Mouse (Mus musculus) liver, embryonic 14.5 days (tissue): Measurements from ENCODE around the gene Eml4. TPM values are rescaled to one million over a fixed set of nuclear protein-coding genes. Genes with fewer than 3 reads are reported as not detected.

Experiments
- ATAC-seq: fragments of 200-750 bp; cut with Nextera tagmentation; 2 replicates; pipeline ENCODE4 v1.8.0; 2017; ENCODE audit warnings: moderate number of reproducible peaks, mild to moderate bottlenecking, moderate library complexity; ENCODE audit not compliant: insufficient read depth
- DNase-seq, 3 experiments: peaks; one replicate each; pipeline ENCODE4 v3.0.0-alpha.2; 2012 to 2013; ENCODE audit warnings: low read depth in 3 of 3, low spot score in 3 of 3
- H3K27ac ChIP-seq: fragments of 300-500 bp; sonication (generic); 2 replicates; pipeline ENCODE4 v1.5.1; 2014; ENCODE audit warnings: moderate library complexity, mild to moderate bottlenecking, control low read depth, inconsistent platforms
- H3K27me3 ChIP-seq: fragments of 300-500 bp; sonication (generic); 2 replicates; pipeline ENCODE4 v1.6.1; 2014; ENCODE audit warnings: mild to moderate bottlenecking, low read length, moderate library complexity; ENCODE audit not compliant: control insufficient read depth, insufficient read depth
- H3K36me3 ChIP-seq: fragments of 300-500 bp; sonication (generic); replicated peaks from 2 replicates; pipeline ENCODE4 v1.6.1; 2014; ENCODE audit warnings: low read depth; ENCODE audit not compliant: control insufficient read depth, insufficient read depth
- H3K4me1 ChIP-seq, 2 experiments: fragments of 200-500 bp in 1 of 2; fragments of 300-500 bp in 1 of 2; sonication (generic) in 1 of 2; replicated peaks; 2 replicates each; pipeline ENCODE4 v1.6.1; 2012 to 2014; ENCODE audit warnings: antibody characterized with exemption in 1 of 2, inconsistent platforms in 1 of 2, low read length in 1 of 2; ENCODE audit not compliant: control insufficient read depth in 2 of 2, insufficient read depth in 2 of 2
- H3K4me2 ChIP-seq: fragments of 300-500 bp; sonication (generic); 2 replicates; pipeline ENCODE4 v1.6.1; 2014; ENCODE audit warnings: low read depth, mild to moderate bottlenecking, control low read depth, moderate library complexity
- H3K4me3 ChIP-seq, 2 experiments: fragments of 200-500 bp in 1 of 2; fragments of 300-500 bp in 1 of 2; sonication (generic) in 1 of 2; 2 replicates each; pipeline ENCODE4 v1.5.1; 2012 to 2014; ENCODE audit warnings: low read depth in 2 of 2, low read length in 2 of 2, mild to moderate bottlenecking in 2 of 2, control low read depth in 1 of 2, inconsistent platforms in 1 of 2, moderate library complexity in 1 of 2; ENCODE audit not compliant: insufficient read depth in 1 of 2
- H3K9ac ChIP-seq: fragments of 300-500 bp; sonication (generic); replicated peaks from 2 replicates; pipeline ENCODE4 v1.6.1; 2014; ENCODE audit warnings: mild to moderate bottlenecking, control low read depth, moderate library complexity
- H3K9me3 ChIP-seq: fragments of 300-500 bp; sonication (generic); 2 replicates; pipeline ENCODE4 v1.6.1; 2016; ENCODE audit warnings: low read length, mixed read lengths; ENCODE audit not compliant: control insufficient read depth
- CTCF ChIP-seq: IDR thresholded peaks from 2 replicates; pipeline ENCODE4 v1.5.1; 2016; ENCODE audit warnings: antibody characterized with exemption, low read depth, control low read depth
- EP300 ChIP-seq: IDR thresholded peaks from 2 replicates; pipeline ENCODE4 v1.6.1; 2016; ENCODE audit warnings: antibody characterized with exemption, low read depth
- WGBS: fragments of 180-500 bp; shearing (Covaris S2); extraction: QIAGEN DNeasy Blood & Tissue Kit; methylation state at CpG from one replicate; pipeline ENCODE4 v1.1.7; 2014; ENCODE audit not compliant: insufficient replicate concordance; 5-methylcytosine and 5-hydroxymethylcytosine counted together
- polyA plus RNA-seq, 2 experiments: library from polyadenylated mRNA; depleted of rRNA in 1 of 2; stranded (reverse) in 1 of 2; unstranded in 1 of 2; fragments of >200 nt; fragmentation: Nextera tagmentation in 1 of 2; extraction: Ambion mirVana in 1 of 2; gene quantifications; 2 replicates each; pipeline versions ENCODE4 v1.2.1 to v1.2.3; 2012 to 2014

Eml4 gene
- polyA plus RNA-seq, 2 experiments, result 4.8 to 5.0 TPM

DNA sequence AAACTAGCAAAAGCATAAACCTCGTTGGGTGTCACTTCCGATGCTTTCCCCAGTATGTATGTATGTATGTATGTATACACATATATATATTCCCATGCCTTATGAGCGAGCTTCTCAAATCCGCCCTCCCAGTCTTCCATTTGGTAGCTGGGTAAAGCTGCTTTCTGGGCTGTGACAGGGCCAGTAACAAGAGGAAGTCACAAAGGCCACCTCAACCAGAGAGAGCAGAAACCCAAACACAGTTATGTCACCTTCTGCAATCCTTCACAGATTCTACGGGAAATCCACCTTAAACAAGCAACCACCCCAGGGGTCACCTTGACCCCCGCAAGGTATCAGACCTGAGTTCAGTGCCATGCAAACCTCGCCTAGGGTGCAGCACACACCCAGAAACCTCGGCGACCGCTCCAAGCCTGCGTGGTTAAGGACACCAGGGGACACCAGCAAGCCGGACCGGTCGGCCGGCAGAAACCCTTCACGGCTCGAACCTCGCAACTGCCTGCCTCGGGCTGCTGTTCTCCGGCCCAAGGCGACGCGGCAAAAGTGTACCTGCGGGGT lies 163.0 kb downstream of the Eml4 start:
- under 1% methylated on average over 24 of the region's 24 CpGs for WGBS
- ATAC-seq (peak; percentile 65), DNase-seq (no peak)
- no peak for TF ChIP-seq EP300
- TF ChIP-seq CTCF, result peak; percentile 39
- Histone ChIP-seq H3K9me3 (no peaks in the 10 kb centered on the region), H3K36me3 (no peaks in the 10 kb centered on the region), H3K9ac (peak overlapping the region; percentile 89), H3K4me1 (peaks cover 15 to 17% of the 10 kb centered on the region in 2 experiments), H3K27ac (peak overlapping the region; percentile 68), H3K27me3 (no peaks in the 10 kb centered on the region), H3K4me2 (peak overlapping the region; percentile 97), H3K4me3 (peak overlapping the region; percentile 89 to 92)

DNA sequence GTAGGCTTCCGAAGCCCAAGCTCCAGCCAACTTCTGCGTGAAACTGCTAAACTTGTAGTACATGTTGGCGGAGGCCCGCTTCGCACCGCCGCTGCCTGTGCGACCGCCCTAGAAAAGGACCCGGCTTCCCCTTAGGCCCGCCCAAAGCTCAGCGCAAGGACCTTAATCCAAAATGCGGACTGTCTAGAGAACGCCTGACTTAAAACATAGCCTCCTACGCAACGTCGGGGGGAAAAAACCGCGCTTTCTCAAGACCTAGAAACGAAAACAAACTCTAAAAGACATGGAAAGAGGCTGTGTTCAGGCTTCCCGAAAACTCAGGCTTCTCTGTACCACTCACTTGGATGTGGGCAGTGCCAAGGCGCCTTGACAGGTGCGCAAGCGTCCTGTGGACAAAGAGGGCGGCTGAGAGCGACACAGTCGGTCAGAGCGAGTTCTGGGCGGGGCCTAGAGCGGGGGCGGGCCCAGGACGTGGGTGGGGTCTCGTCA lies 163.5 kb downstream of the Eml4 start:
- Histone ChIP-seq H3K4me1 (peaks cover 15 to 17% of the 10 kb centered on the region in 2 experiments), H3K36me3 (no peaks in the 10 kb centered on the region), H3K9me3 (no peaks in the 10 kb centered on the region), H3K4me3 (peak overlapping the region; percentile 89 to 92), H3K27ac (peak overlapping the region; percentile 68), H3K4me2 (peak overlapping the region; percentile 97), H3K27me3 (no peaks in the 10 kb centered on the region), H3K9ac (peak overlapping the region; percentile 89)
- under 1% methylated on average over 33 of the region's 33 CpGs for WGBS
- peak; percentile 78 to 87 (median 79) for DNase-seq
- TF ChIP-seq CTCF (peak; percentile 34; the same call in 1 of the 2 replicates), EP300 (peak; percentile 65; the same call in 1 of the 2 replicates)
- peak; percentile 98 for ATAC-seq

DNA sequence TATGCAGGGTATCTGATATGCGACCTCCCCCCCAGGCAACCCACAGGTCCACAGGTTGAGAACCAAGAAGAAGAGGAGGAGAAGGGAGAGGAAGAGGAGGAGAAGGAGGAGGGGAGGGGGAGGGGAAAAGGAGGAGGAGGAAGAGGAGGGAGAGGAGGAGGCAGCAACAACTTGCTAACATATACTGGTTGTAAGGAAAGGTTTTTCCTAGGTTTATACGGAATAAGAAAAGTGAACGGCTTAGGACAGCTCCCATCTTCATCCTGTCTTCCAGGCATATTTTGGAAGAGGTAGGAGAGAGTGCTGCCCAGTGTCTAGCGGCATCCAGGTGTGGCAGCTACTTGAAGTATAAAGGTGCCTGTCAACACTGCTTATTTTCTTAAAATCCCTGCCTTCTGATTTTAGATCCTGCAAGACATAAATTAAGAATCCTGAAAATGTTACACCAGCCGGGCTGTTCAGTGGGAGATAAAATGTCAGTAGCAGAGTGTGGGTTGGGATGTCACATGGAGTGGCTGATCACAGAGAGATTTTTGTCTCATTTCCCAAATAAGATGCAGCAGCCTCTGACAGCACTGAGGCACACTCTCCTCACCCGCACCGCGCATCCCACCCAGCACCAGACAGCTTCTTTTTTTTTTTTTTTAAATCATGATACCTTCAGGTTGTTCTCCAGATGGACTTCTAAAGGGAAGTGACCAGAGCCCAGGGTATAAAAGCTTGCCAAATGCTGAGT lies 166.7 kb downstream of the Eml4 start, which contains the start of gene Cox7a2l:
Cox7a2l (minus strand) TSS at position 51 of the 736 bp plus-strand sequence.
- H3K9me3 ChIP-seq, result no peaks in the 10 kb centered on the region
- H3K27me3 ChIP-seq, result no peaks in the 10 kb centered on the region
- H3K36me3 ChIP-seq, result no peaks in the 10 kb centered on the region
- DNase-seq (no peak), ATAC-seq (no peak)
- H3K9ac ChIP-seq, result no peak within 1 kb of the TSS
- no peak within 1 kb of the TSS for H3K4me3 ChIP-seq
- TF ChIP-seq CTCF (no peak), EP300 (no peak)
- no peak within 1 kb of the TSS for H3K27ac ChIP-seq
- H3K4me1 ChIP-seq, result peaks cover 14 to 15% of the 10 kb centered on the region in 2 experiments
- WGBS, result 78% methylated on average over 8 of the region's 8 CpGs
- H3K4me2 ChIP-seq, result no peak within 1 kb of the TSS

- no peak overlapping the region for H3K9ac ChIP-seq
- no peak overlapping the region for H3K27ac ChIP-seq
- DNase-seq (no peak), ATAC-seq (no peak)
- TF ChIP-seq EP300 (no peak), CTCF (no peak)
- 69% methylated on average over 4 of the region's 4 CpGs for WGBS
- no peak overlapping the region for H3K4me3 ChIP-seq
- peaks cover 13 to 15% of the 10 kb centered on the region in 2 experiments for H3K4me1 ChIP-seq
- no peaks in the 10 kb centered on the region for H3K36me3 ChIP-seq
- H3K27me3 ChIP-seq, result no peaks in the 10 kb centered on the region
- H3K4me2 ChIP-seq, result no peak overlapping the region
- H3K9me3 ChIP-seq, result no peaks in the 10 kb centered on the region
Observed at GRCm38 (mm10) chr17:83521881-83522280, 171.2 kb downstream of the Eml4 start.
